Mouse (Mus musculus) layer of hippocampus, adult 9-11 months (tissue): ENCODE measurements at regions not wholly inside any gene's neighbourhood (a gene's known extent, or its start where the extent isn't known, plus 50 kb on each side); places are given as distances from the start of the nearest gene placed in this dataset.

Experiments
- DNase-seq: peaks from one replicate; pipeline ENCODE4 v3.0.0; 2022

- no peak for DNase-seq
Observed at GRCm38 (mm10) chr1:88966416-88966815, 103.8 kb upstream of the Sh3bp4 start.

- no peak for DNase-seq
Observed at GRCm38 (mm10) chr1:88968142-88968541, 102.1 kb upstream of the Sh3bp4 start.

- no peak for DNase-seq
Observed at GRCm38 (mm10) chr1:88969016-88969415, 101.2 kb upstream of the Sh3bp4 start.

- DNase-seq, result no peak
Observed at GRCm38 (mm10) chr1:88969630-88970029, 100.6 kb upstream of the Sh3bp4 start.

GRCm38 (mm10) chr1:88976101-88976500 is 94.1 kb upstream of the Sh3bp4 start:
- DNase-seq, result no peak

GRCm38 (mm10) chr1:88988011-88988695 is 82.1 kb upstream of the Sh3bp4 start:
- DNase-seq, result no peak

- DNase-seq, result no peak
Observed at GRCm38 (mm10) chr1:88994588-88995331, 75.5 kb upstream of the Sh3bp4 start.

- DNase-seq, result peak; percentile 8
Observed at GRCm38 (mm10) chr1:88995945-88996344, 74.3 kb upstream of the Sh3bp4 start.

GRCm38 (mm10) chr1:88996657-88997056 is 73.6 kb upstream of the Sh3bp4 start:
- DNase-seq, result no peak

- DNase-seq, result no peak
Observed at GRCm38 (mm10) chr1:88997847-88998246, 72.4 kb upstream of the Sh3bp4 start.

GRCm38 (mm10) chr1:89002326-89002725 is 67.9 kb upstream of the Sh3bp4 start:
- no peak for DNase-seq

GRCm38 (mm10) chr1:89003752-89004151 is 66.5 kb upstream of the Sh3bp4 start:
- no peak for DNase-seq

- no peak for DNase-seq
Observed at GRCm38 (mm10) chr1:89007476-89007875, 62.7 kb upstream of the Sh3bp4 start.

GRCm38 (mm10) chr1:89010170-89010569 is 60.0 kb upstream of the Sh3bp4 start:
- no peak for DNase-seq

GRCm38 (mm10) chr1:89011454-89011853 is 58.8 kb upstream of the Sh3bp4 start:
- no peak for DNase-seq

GRCm38 (mm10) chr1:89015385-89015784 is 54.8 kb upstream of the Sh3bp4 start:
- DNase-seq, result no peak

- no peak for DNase-seq
Observed at GRCm38 (mm10) chr1:89015845-89016244, 54.4 kb upstream of the Sh3bp4 start.

- DNase-seq, result no peak
Observed at GRCm38 (mm10) chr1:89019778-89020373, 50.3 kb upstream of the Sh3bp4 start.
